7 mouse cellular contexts compared by ENCODE assay signal in the genomic region with DNA sequence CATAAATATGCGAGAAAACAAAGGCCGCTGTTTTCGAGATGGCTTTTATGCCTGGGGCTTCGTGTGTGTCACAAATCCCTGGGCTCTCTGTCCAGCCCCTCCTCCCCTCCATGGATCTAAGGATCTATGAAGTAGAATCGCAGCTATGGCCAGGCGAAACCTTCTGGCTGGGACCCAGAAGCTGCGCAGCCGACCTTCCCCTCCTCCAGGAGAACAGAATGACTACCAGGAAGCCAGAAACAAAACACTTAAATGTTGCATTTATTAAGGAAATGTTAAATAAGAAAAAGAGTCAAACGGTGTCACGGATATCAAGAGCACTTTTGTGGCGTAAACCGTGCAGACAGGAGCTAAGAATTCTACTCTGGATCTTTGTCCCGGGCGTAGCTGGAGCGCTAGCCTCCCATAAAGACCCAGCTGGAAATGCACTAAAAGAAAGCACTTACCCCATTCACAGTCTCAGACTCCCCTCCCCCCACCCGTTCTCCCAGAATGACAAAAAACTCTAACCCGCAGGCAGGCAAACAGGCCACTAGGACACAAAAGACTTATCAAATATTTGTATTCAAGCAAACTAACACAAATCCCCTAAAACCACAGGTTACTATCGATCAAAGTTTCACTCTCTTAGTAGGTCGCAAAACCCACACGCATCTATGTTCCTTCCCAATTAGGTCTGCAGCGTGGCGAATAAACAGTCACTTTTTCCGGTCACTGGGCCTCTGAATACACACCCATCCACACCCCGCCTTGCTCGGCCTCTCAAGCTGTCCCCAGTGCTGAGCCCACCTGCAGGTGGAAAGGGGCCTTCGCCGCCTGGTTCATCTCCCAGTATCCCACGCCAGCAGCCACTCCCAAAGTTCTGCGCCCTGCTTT. TPM values are rescaled to one million over a fixed set of nuclear protein-coding genes. Genes with fewer than 3 reads are reported as not detected.
DNase-seq lines count a peak whose midpoint lies in the region; ATAC-seq and TF ChIP-seq lines count a peak whose summit lies in the region.

No protein-coding gene starts in this region.

- no peak for TF ChIP-seq CTCF in lung, adult 2 months (IDR thresholded peaks at IDR 0.05; ENCODE audit: insufficient read depth, low read length)

- peak overlapping the region; percentile 71 for H3K27ac ChIP-seq in embryonic facial prominence, embryonic 10.5 days (replicated peaks)
- H3K27ac ChIP-seq in hindbrain, embryonic 12.5 days: peak overlapping the region; percentile 88
- H3K27ac ChIP-seq in lung, embryonic 15.5 days: no peak overlapping the region
- no peak overlapping the region for H3K27ac ChIP-seq in stomach, embryonic 16.5 days (ENCODE audit: low read length)

- peak overlapping the region; percentile 59 for H3K9ac ChIP-seq in hindbrain, embryonic 12.5 days
- H3K9ac ChIP-seq in lung, embryonic 15.5 days: peak overlapping the region; percentile 41; the same call in 1 of the 2 replicates
- peak overlapping the region; percentile 68 for H3K9ac ChIP-seq in stomach, embryonic 16.5 days (ENCODE audit: low read length)

- H3K27me3 ChIP-seq in embryonic facial prominence, embryonic 10.5 days (replicated peaks; ENCODE audit: low read depth, poor library complexity, severe bottlenecking): peaks cover 43% of the 10 kb centered on the region
- no peaks in the 10 kb centered on the region; the same call in 1 of the 2 replicates for H3K27me3 ChIP-seq in hindbrain, embryonic 12.5 days
- H3K27me3 ChIP-seq in lung, embryonic 15.5 days: peaks cover 16% of the 10 kb centered on the region
- H3K27me3 ChIP-seq in stomach, embryonic 16.5 days (ENCODE audit: control insufficient read depth, insufficient read depth, low read length): peaks cover 3% of the 10 kb centered on the region

- 4% methylated on average over 29 of the region's 29 CpGs for WGBS in lung, adult 2 months
- WGBS in embryonic facial prominence, embryonic 10.5 days: 2% methylated on average over 29 of the region's 29 CpGs
- 1% methylated on average over 29 of the region's 29 CpGs for WGBS in hindbrain, embryonic 12.5 days
- WGBS in lung, embryonic 15.5 days: 2% methylated on average over 29 of the region's 29 CpGs
- WGBS in stomach, embryonic 16.5 days: 3% methylated on average over 29 of the region's 29 CpGs

- no peaks in the 10 kb centered on the region for H3K36me3 ChIP-seq in embryonic facial prominence, embryonic 10.5 days (replicated peaks)
- no peaks in the 10 kb centered on the region for H3K36me3 ChIP-seq in hindbrain, embryonic 12.5 days
- H3K36me3 ChIP-seq in lung, embryonic 15.5 days: no peaks in the 10 kb centered on the region
- no peaks in the 10 kb centered on the region for H3K36me3 ChIP-seq in stomach, embryonic 16.5 days (ENCODE audit: control insufficient read depth, insufficient read depth, low read length)

- H3K4me1 ChIP-seq in lung, adult 2 months (ENCODE audit: control insufficient read depth, insufficient read depth, low read length): 0 out of 2 replicates have a peak, but pooled peaks cover 2% of the 10 kb centered on the region
- peaks cover 28% of the 10 kb centered on the region for H3K4me1 ChIP-seq in embryonic facial prominence, embryonic 10.5 days
- H3K4me1 ChIP-seq in hindbrain, embryonic 12.5 days: peaks cover 9% of the 10 kb centered on the region
- H3K4me1 ChIP-seq in lung, embryonic 15.5 days: peaks cover 11% of the 10 kb centered on the region; the same call in 1 of the 2 replicates
- peaks cover 15% of the 10 kb centered on the region for H3K4me1 ChIP-seq in stomach, embryonic 16.5 days (ENCODE audit: control insufficient read depth, insufficient read depth, low read length)

- no peaks in the 10 kb centered on the region for H3K9me3 ChIP-seq in embryonic facial prominence, embryonic 10.5 days
- H3K9me3 ChIP-seq in hindbrain, embryonic 12.5 days (replicated peaks): no peaks in the 10 kb centered on the region
- H3K9me3 ChIP-seq in lung, embryonic 15.5 days: no peaks in the 10 kb centered on the region
- H3K9me3 ChIP-seq in stomach, embryonic 16.5 days (replicated peaks; ENCODE audit: control insufficient read depth, low read length): no peaks in the 10 kb centered on the region

- H3K4me2 ChIP-seq in hindbrain, embryonic 12.5 days (replicated peaks): peak overlapping the region; percentile 84
- H3K4me2 ChIP-seq in lung, embryonic 15.5 days: peak overlapping the region; percentile 84
- peak overlapping the region; percentile 88 for H3K4me2 ChIP-seq in stomach, embryonic 16.5 days (ENCODE audit: low read depth, low read length)

- peak overlapping the region; percentile 55 for H3K4me3 ChIP-seq in lung, adult 2 months (replicated peaks; ENCODE audit: extremely low read depth, low read depth, low read length)
- H3K4me3 ChIP-seq in embryonic facial prominence, embryonic 10.5 days: peak overlapping the region; percentile 61
- peak overlapping the region; percentile 55 for H3K4me3 ChIP-seq in hindbrain, embryonic 12.5 days
- peak overlapping the region; percentile 45 for H3K4me3 ChIP-seq in lung, embryonic 15.5 days
- peak overlapping the region; percentile 52 for H3K4me3 ChIP-seq in stomach, embryonic 16.5 days (replicated peaks; ENCODE audit: low read length)

- no peak for TF ChIP-seq POLR2A in lung, adult 2 months (IDR thresholded peaks at IDR 0.05; ENCODE audit: borderline replicate concordance, extremely low read depth, low read depth, low read length)

- peak; percentile 26 for DNase-seq in lung, adult 2 months
- no peak for DNase-seq in lung, postnatal 14 days
- peak; percentile 59 for DNase-seq in embryonic facial prominence, embryonic 10.5 days (ENCODE audit: low spot score)
- DNase-seq in left cerebral cortex, adult 18-20 months (ENCODE audit: low spot score in 2 of 2): no peak

- peak; percentile 53 for ATAC-seq in hindbrain, embryonic 12.5 days (ENCODE audit: low FRiP score)
- no peak; the same call in 1 of the 2 replicates for ATAC-seq in lung, embryonic 15.5 days (ENCODE audit: borderline replicate concordance, extremely low read depth, low FRiP score, low TSS enrichment)
- ATAC-seq in stomach, embryonic 16.5 days (ENCODE audit: insufficient read depth, low FRiP score): peak; percentile 23; the same call in 1 of the 2 replicates

RNA-seq across cellular contexts. Expression of gene Rprm, which starts 1.3 kb away (rescaled TPM):
- 11.7 and 14.1 TPM in 2 replicates for polyA plus RNA-seq in lung, adult 2 months (2012; rRNA removed)
- 25.6 and 29.5 TPM in 2 replicates for polyA plus RNA-seq in embryonic facial prominence, embryonic 10.5 days (2016; fragmentation: Nextera tagmentation; extraction: Ambion mirVana)
- 91.2 and 100 TPM in 2 replicates for polyA plus RNA-seq in hindbrain, embryonic 12.5 days (2016; fragmentation: Nextera tagmentation; extraction: Ambion mirVana)
- 8.2 and 9.2 TPM in 2 replicates for polyA plus RNA-seq in lung, embryonic 15.5 days (2015; fragmentation: Nextera tagmentation; extraction: Ambion mirVana)
- polyA plus RNA-seq in stomach, embryonic 16.5 days (2015; fragmentation: Nextera tagmentation; extraction: Ambion mirVana): 12.2 and 13.3 TPM in 2 replicates
- 10 to 100 TPM; 73.1 to 83.3 TPM for total RNA-seq in left cerebral cortex, adult 18-20 months (2021)

Comparison
In these comparisons a context has a peak if more than half of its experiments do, and no peak if none do; other contexts are left out.
1. DNase-seq: peak in lung, adult 2 months (single experiment) and embryonic facial prominence, embryonic 10.5 days (single experiment); none in lung, postnatal 14 days (single experiment) and left cerebral cortex, adult 18-20 months (0 of 2).
2. H3K27ac ChIP-seq: peak in embryonic facial prominence, embryonic 10.5 days (single experiment) and hindbrain, embryonic 12.5 days (single experiment); none in lung, embryonic 15.5 days (single experiment) and stomach, embryonic 16.5 days (single experiment).
3. Peak in every context shown above with its lines, with median percentiles within 50 percentile points of each other: H3K4me3 ChIP-seq, H3K4me2 ChIP-seq and H3K9ac ChIP-seq.